Mouse (Mus musculus) midbrain, embryonic 10.5 days (tissue): Measurements from ENCODE around the gene Fes. TPM values are rescaled to one million over a fixed set of nuclear protein-coding genes. Genes with fewer than 3 reads are reported as not detected.

Experiments
- DNase-seq: peaks from one replicate; pipeline ENCODE4 v3.0.0-alpha.2; 2017; ENCODE audit warnings: low spot score
- H3K27ac ChIP-seq: fragments of 300-500 bp; sonication (generic); replicated peaks from 2 replicates; pipeline ENCODE4 v1.5.1; 2016; ENCODE audit warnings: mild to moderate bottlenecking
- H3K27me3 ChIP-seq: fragments of 300-500 bp; sonication (generic); 2 replicates; pipeline ENCODE4 v1.6.1; 2016; ENCODE audit warnings: low read depth, mild to moderate bottlenecking; ENCODE audit not compliant: poor library complexity, severe bottlenecking
- H3K36me3 ChIP-seq: fragments of 300-500 bp; sonication (generic); 2 replicates; pipeline ENCODE4 v1.6.1; 2016; ENCODE audit warnings: mild to moderate bottlenecking, moderate library complexity
- H3K4me1 ChIP-seq: fragments of 300-500 bp; sonication (generic); 2 replicates; pipeline ENCODE4 v1.6.1; 2016
- H3K4me3 ChIP-seq: fragments of 300-500 bp; sonication (generic); 2 replicates; pipeline ENCODE4 v1.5.1; 2016; ENCODE audit warnings: mild to moderate bottlenecking, moderate library complexity
- H3K9me3 ChIP-seq: fragments of 300-500 bp; sonication (generic); replicated peaks from 2 replicates; pipeline ENCODE4 v1.6.1; 2016; ENCODE audit warnings: mild to moderate bottlenecking
- WGBS: fragments of 180-500 bp; shearing (Covaris S2); methylation state at CpG from one replicate; pipeline ENCODE4 v1.1.7; 2016; 5-methylcytosine and 5-hydroxymethylcytosine counted together
- polyA plus RNA-seq: library from polyadenylated mRNA; unstranded; fragments of >200 nt; fragmentation: Nextera tagmentation; extraction: Ambion mirVana; gene quantifications from 2 replicates; pipeline ENCODE4 v1.2.1, GENCODE M21; 2016

Fes gene
- polyA plus RNA-seq, 1 experiment from 2014 or later = 9.1 TPM

- no peak for DNase-seq
- Histone ChIP-seq H3K36me3 (no peaks in the 10 kb centered on the region), H3K27ac (no peak overlapping the region), H3K4me1 (no peaks in the 10 kb centered on the region), H3K27me3 (no peaks in the 10 kb centered on the region), H3K9me3 (no peaks in the 10 kb centered on the region), H3K4me3 (no peak overlapping the region)
- WGBS = 90% methylated on average over 7 of the region's 7 CpGs
Measured at GRCm38 (mm10) chr7:80416969-80417368, 29.2 kb upstream of the Fes start.

DNA sequence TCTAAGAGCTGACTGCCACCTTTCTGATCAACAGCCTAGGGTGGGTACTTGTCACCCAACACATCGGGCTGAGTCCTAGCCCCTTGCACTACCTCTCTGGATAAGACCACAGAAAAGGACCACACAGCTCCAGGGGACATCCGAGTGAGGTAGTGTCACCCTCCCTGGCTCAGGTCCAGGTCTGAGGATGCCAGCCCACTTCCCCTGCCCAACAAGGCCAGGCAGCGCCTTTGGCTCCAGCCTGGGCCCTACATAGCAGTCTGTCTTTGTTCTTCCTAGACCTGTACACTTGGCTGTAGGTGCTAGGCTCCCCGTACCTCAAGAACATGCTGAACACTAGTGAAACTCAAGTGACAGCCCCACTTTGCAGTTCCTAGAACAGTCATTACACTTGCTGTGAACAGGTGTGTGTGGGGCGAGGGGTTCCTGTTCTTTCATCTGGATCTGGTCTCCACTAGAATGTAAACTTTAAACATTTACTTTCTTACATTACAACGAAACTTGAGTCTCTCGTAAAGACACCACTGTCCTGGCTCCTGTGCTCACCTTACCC lies 26.6 kb upstream of the Fes start:
- Histone ChIP-seq H3K27ac (no peak overlapping the region), H3K4me1 (no peaks in the 10 kb centered on the region), H3K27me3 (no peaks in the 10 kb centered on the region), H3K9me3 (no peaks in the 10 kb centered on the region), H3K4me3 (no peak overlapping the region), H3K36me3 (no peaks in the 10 kb centered on the region)
- WGBS = 88% methylated on average over 7 of the region's 7 CpGs
- DNase-seq = no peak

GRCm38 (mm10) chr7:80413512-80414302 lies 26.0 kb upstream of the Fes start:
- WGBS = 87% methylated on average over 9 of the region's 9 CpGs
- no peaks in the 10 kb centered on the region for H3K9me3 ChIP-seq
- no peak overlapping the region for H3K4me3 ChIP-seq
- no peaks in the 10 kb centered on the region for H3K4me1 ChIP-seq
- H3K36me3 ChIP-seq = no peaks in the 10 kb centered on the region
- no peak overlapping the region for H3K27ac ChIP-seq
- DNase-seq = no peak
- no peaks in the 10 kb centered on the region for H3K27me3 ChIP-seq

- H3K27me3 ChIP-seq = no peaks in the 10 kb centered on the region
- no peaks in the 10 kb centered on the region for H3K9me3 ChIP-seq
- no peak overlapping the region for H3K27ac ChIP-seq
- no peak overlapping the region for H3K4me3 ChIP-seq
- H3K36me3 ChIP-seq = no peaks in the 10 kb centered on the region
- WGBS = 76% methylated on average over 5 of the region's 5 CpGs
- H3K4me1 ChIP-seq = no peaks in the 10 kb centered on the region
- no peak for DNase-seq
Measured at GRCm38 (mm10) chr7:80412781-80413180, 25.0 kb upstream of the Fes start.

DNA sequence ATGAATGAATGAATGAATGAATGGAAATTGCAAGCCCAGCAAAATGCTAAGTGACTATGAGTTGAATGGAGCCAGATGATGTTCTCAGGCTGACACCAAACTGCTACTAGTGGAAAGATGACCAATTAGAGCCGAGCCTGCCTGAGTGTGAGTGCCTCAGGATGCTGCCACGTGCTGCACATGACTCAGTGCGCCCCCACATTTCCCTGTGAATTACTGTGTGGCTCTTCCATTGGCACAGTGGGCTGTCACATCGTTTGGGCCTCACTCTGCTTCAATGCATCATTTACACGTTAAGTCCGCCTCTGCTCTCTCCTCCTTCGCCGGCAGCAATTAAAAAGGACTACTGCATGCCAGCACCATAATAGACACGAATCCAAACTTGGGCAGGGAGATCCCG lies 24.5 kb upstream of the Fes start:
- Histone ChIP-seq H3K4me1 (no peaks in the 10 kb centered on the region), H3K36me3 (no peaks in the 10 kb centered on the region), H3K4me3 (no peak overlapping the region), H3K27me3 (no peaks in the 10 kb centered on the region), H3K9me3 (no peaks in the 10 kb centered on the region), H3K27ac (no peak overlapping the region)
- WGBS = 86% methylated on average over 10 of the region's 10 CpGs
- DNase-seq = no peak

- Histone ChIP-seq H3K9me3 (no peaks in the 10 kb centered on the region), H3K27ac (no peak overlapping the region)
Measured at GRCm38 (mm10) chr7:80410380-80410779, 22.6 kb upstream of the Fes start.

DNA sequence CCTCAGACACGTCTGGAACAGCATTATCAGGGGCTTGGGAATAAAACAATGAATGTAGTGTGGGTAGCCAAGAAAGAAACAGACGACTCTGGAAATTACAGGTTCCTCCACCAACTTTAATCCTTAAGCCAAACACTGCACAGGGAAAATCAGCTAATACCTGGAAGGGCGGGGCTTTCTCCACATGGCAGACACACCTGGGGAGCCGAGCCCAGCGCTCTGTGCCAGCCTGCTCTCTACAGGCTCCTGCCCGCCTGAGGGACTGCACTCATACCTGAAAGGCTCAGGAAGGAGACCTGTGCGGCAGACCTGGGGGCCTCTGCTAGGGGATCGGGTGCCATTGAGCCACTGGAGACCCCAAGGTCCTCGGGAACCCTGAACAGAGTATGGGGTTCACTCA lies 20.0 kb upstream of the Fes start:
- WGBS = 73% methylated on average over 9 of the region's 9 CpGs
- DNase-seq = no peak
- Histone ChIP-seq H3K4me3 (no peak overlapping the region), H3K27ac (no peak overlapping the region), H3K27me3 (peaks cover 33% of the 10 kb centered on the region), H3K9me3 (no peaks in the 10 kb centered on the region), H3K36me3 (no peaks in the 10 kb centered on the region), H3K4me1 (peaks cover 5% of the 10 kb centered on the region)

More at GRCm38 (mm10) chr7:80410380-80410779, 22.6 kb upstream of the Fes start:
- Histone ChIP-seq H3K36me3 (no peaks in the 10 kb centered on the region), H3K27me3 (peaks cover 9% of the 10 kb centered on the region), H3K4me1 (no peaks in the 10 kb centered on the region), H3K4me3 (no peak overlapping the region)
- 79% methylated on average over 9 of the region's 9 CpGs for WGBS
- DNase-seq = no peak

DNA sequence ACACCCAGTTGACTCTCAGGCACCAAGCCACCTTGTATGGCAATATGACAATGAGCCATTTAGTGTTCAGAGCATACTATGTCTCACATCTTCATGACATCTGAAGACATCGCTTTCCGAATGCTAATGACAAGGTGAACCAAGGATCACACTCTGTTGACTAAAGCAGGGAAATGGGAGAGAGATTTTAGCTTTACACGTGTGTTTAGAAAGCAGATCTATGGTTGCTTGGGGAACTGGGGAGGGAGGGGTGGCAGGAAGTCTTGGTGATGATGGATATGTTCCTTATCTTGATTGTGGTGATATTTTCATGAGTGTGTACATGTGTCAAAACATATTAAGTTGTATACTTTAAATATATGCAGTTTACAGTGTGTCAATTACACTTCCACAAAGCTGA lies 18.4 kb upstream of the Fes start:
- no peak for DNase-seq
- Histone ChIP-seq H3K36me3 (no peaks in the 10 kb centered on the region), H3K27me3 (peaks cover 35% of the 10 kb centered on the region), H3K27ac (no peak overlapping the region), H3K4me1 (peaks cover 14% of the 10 kb centered on the region), H3K9me3 (no peaks in the 10 kb centered on the region), H3K4me3 (no peak overlapping the region)
- 93% methylated on average over 3 of the region's 3 CpGs for WGBS

- Histone ChIP-seq H3K9me3 (no peaks in the 10 kb centered on the region), H3K27ac (no peak within 1 kb of the TSS), H3K4me1 (peaks cover 23% of the 10 kb centered on the region), H3K36me3 (no peaks in the 10 kb centered on the region), H3K4me3 (no peak within 1 kb of the TSS), H3K27me3 (peaks cover 40% of the 10 kb centered on the region)
- WGBS = 76% methylated on average over 9 of the region's 9 CpGs
- no peak for DNase-seq
Measured at GRCm38 (mm10) chr7:80405188-80405695, 17.5 kb upstream of the Fes start, which contains the start of gene Furin. Gene Furin, minus strand, starts transcription at chr7:80405436.

DNA sequence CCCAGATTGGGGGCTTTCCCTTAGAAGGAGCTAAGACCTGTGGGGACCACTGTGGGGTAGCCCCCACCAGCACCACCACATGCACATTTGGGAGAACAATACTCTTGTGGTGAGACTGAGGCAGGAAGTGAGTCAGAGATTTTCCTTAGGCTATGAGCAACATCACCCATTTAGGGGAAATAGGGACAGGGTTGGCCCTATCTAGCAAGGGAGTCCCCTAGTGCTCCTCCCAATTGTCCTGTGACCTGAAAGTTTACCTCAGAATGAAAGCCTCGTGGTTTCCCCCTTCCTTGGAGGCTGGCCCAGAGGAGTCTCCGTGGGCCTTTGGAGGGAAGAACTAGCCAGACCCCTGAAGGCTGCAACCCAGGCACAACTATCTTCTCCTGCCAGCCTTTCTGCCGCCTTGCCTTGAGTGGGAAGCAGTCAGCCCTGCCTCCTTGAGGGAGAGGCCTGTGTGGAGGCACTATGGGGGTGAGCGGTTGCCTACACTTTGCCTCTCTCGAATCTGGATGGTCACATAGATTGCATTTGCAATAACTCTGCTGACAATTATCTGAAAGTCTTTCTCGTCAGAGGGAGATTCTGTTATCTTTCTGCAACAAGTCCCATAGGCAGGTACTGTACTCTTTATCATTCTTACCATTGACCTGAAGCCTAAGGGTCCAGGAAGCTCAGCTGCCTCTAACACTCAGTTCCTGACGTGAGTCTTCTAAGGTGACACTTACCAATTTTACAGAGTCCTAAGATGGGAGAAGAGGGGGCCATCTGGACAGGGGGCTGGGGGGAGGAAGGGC lies 16.6 kb upstream of the Fes start:
- H3K4me1 ChIP-seq = peaks cover 29% of the 10 kb centered on the region
- H3K36me3 ChIP-seq = no peaks in the 10 kb centered on the region
- H3K27ac ChIP-seq = no peak overlapping the region
- WGBS = 66% methylated on average over 7 of the region's 7 CpGs
- DNase-seq = no peak
- no peaks in the 10 kb centered on the region for H3K9me3 ChIP-seq
- H3K27me3 ChIP-seq = peaks cover 40% of the 10 kb centered on the region
- no peak overlapping the region for H3K4me3 ChIP-seq

DNA sequence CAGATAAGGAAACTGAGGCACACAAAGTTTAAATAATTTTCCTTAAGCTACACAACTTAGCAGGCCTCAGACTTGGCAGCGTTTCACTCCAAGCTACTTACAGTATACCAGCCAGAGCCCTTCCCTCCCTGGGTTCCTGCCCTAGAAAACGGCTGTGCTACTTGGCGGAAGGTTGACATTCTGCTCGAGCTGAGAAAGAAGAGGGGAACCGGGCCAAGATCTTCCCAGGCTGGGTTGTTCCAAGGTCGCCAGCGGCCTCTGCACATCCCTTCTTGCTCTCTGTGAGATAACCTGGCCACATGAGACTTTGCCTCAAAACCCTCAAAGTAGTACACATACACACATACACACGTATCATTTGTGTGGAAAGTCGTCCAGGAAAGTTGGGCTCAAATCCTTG lies 15.8 kb upstream of the Fes start:
- 57% methylated on average over 9 of the region's 9 CpGs for WGBS
- peaks cover 40% of the 10 kb centered on the region for H3K27me3 ChIP-seq
- peaks cover 33% of the 10 kb centered on the region for H3K4me1 ChIP-seq
- H3K36me3 ChIP-seq = 0 out of 2 replicates have a peak, but pooled peaks cover 3% of the 10 kb centered on the region
- no peaks in the 10 kb centered on the region for H3K9me3 ChIP-seq
- DNase-seq = no peak
- no peak overlapping the region for H3K27ac ChIP-seq
- H3K4me3 ChIP-seq = no peak overlapping the region; the same call in 1 of the 2 replicates

- peak overlapping the region; percentile 89 for H3K27ac ChIP-seq
- 7% methylated on average over 92 of the region's 92 CpGs for WGBS
- peaks cover 9% of the 10 kb centered on the region for H3K36me3 ChIP-seq
- H3K4me1 ChIP-seq = peaks cover 33% of the 10 kb centered on the region
- peaks cover 40% of the 10 kb centered on the region for H3K27me3 ChIP-seq
- no peaks in the 10 kb centered on the region for H3K9me3 ChIP-seq
- peak overlapping the region; percentile 91 for H3K4me3 ChIP-seq
- peak; percentile 77 for DNase-seq
Measured at GRCm38 (mm10) chr7:80402651-80403321, 15.0 kb upstream of the Fes start.
